Mouse (Mus musculus): ENCODE measurements around the gene Tex14.

DNA sequence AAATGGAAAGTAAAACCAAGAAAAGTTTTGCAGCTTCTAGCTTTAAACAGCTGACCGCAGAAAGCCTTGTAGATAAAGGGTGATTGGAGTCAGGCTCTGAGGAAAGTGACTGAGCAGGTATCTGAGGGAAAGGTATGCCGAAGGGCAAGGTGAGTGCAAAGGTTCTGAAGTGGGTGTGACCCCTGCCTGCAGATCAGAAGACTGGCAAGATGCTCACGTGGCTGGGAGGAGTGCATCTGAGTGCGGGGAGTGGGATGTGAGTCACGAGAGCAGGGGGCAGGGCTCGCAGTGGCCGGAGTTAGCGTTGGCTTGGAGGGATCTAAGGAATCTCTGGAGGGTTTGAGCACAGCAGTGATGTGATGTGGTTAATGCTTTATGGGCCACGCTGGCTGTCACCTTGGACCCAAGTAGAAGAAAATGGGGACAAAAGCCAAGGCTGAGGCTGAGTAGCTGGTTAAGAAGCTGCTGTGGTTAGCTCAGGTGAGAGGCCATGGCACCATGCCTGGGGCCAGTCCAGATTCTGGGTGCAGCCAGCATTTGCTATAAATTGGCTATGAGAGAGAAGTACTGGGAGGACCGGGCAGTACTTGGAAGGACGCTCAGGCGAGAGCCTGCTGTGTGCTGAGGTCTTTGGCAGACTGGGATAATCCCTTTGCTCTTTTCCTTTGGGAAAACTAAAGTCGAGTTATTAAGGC lies 194.7 kb downstream of the Tex14 start:
- no peak for TF ChIP-seq CTCF (IDR thresholded peaks at IDR 0.05; ENCODE audit: borderline replicate concordance, extremely low read depth, insufficient read depth, insufficient read length)
- no peak for TF ChIP-seq POLR2A (IDR thresholded peaks at IDR 0.05; ENCODE audit: borderline replicate concordance, extremely low read depth, insufficient read depth, insufficient read length, poor library complexity, severe bottlenecking)
